Mouse (Mus musculus) liver, adult 2 months (tissue): ENCODE results near the gene Atxn1.

ENCODE experiments used
- CTCF ChIP-seq: fragments of 200-500 bp; IDR thresholded peaks from 2 replicates; pipeline ENCODE4 v1.5.1; 2011; ENCODE audit warnings: low read depth, low read length, control low read depth
- POLR2A ChIP-seq: fragments of 200-500 bp; IDR thresholded peaks from 2 replicates; pipeline ENCODE4 v1.6.1; 2011; ENCODE audit warnings: low read length, control low read depth; ENCODE audit not compliant: insufficient read depth; ENCODE audit errors: extremely low read depth

GRCm38 (mm10) chr13:45535731-45536453, 428.9 kb downstream of the Atxn1 start:
- TF ChIP-seq CTCF (no peak), POLR2A (no peak)
